Mouse (Mus musculus) lung, postnatal 25 days (tissue): ENCODE data around the gene Wnt8b.
"Not testable (repeated sequence)": the region's sequence is repeated elsewhere in the genome, so short reads cannot be mapped to it uniquely, and the experiment has no call there.

Experiments
- DNase-seq: peaks from one replicate; pipeline ENCODE4 v3.0.0; 2022; ENCODE audit warnings: low spot score

Gene Wnt8b

GRCm38 (mm10) chr19:44493128-44493527 lies at the start of gene Wnt8b:
Gene Wnt8b (plus strand): TSS chr19:44493472.
- DNase-seq, result no peak

GRCm38 (mm10) chr19:44445755-44446154 lies 47.5 kb upstream of the Wnt8b start:
- DNase-seq, result no peak

- no peak for DNase-seq
These were observed 45.3 kb upstream of the Wnt8b start for GRCm38 (mm10) chr19:44447927-44448326.

- no peak for DNase-seq
These were observed 38.4 kb upstream of the Wnt8b start for GRCm38 (mm10) chr19:44454862-44455261.

DNA sequence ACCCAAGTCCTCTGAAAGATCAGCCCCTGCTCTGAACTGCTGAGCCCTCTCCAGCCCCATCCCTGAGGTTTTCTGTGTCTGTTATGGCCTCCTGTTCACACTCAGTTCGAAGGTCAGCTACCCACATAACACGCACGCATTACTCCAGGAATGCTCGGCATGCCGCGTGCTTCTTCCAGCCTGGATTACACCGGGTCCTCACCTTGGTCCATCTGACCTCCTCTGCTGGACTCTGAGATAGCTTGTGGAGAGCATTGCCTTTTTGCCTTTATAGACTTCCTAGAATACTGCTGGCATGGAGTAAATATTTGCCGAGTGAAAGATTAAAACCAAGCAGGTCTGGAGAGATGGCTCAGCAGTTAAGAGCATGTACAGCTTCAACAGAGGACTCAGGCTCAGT lies 37.9 kb upstream of the Wnt8b start:
- DNase-seq, result no peak

- no peak for DNase-seq
These were observed 35.8 kb upstream of the Wnt8b start for GRCm38 (mm10) chr19:44457359-44458055.

GRCm38 (mm10) chr19:44458696-44459095 lies 34.6 kb upstream of the Wnt8b start:
- peak; percentile 76 for DNase-seq

- DNase-seq, result no peak
These were observed 32.8 kb upstream of the Wnt8b start for GRCm38 (mm10) chr19:44460441-44460840.

DNA sequence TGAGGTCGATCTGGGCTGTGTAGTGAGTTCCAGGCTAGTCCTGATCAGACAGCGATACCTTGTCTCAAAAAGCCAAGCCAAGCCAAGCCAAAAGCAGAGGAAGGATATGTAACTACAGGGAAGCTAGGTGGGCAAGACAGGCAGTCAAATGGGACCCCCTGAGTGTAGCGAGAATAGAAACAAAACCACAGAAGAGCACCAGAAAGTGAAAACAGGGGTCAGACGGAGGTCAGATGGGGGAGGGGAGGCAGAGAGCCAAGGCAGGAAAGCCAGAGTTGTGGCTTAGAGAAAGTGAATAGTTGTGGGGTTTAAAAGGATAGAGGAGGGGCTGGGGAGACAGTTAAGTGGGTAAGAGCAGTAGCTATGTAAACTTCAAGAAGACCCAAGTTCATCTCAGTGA lies 31.8 kb upstream of the Wnt8b start:
- no peak for DNase-seq

DNA sequence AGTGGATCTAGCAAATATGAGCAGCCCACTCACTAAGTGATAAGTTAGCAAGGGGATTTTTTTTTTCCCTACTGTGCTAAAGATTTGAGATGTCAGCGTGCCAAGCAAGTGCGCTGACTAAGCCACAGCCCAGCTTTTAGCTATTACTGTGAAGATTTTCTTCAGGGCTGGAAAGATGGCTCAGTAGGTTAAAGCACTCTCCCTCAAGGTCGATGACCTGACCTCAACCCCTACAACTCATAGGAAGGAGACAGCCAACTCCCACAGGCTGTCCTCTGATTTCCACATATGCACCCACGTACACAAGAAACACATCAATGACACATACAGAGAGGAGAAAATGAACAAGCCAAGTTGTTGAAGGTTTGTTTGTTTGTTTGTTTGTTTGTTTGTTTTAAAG lies 31.1 kb upstream of the Wnt8b start:
- no peak for DNase-seq

DNA sequence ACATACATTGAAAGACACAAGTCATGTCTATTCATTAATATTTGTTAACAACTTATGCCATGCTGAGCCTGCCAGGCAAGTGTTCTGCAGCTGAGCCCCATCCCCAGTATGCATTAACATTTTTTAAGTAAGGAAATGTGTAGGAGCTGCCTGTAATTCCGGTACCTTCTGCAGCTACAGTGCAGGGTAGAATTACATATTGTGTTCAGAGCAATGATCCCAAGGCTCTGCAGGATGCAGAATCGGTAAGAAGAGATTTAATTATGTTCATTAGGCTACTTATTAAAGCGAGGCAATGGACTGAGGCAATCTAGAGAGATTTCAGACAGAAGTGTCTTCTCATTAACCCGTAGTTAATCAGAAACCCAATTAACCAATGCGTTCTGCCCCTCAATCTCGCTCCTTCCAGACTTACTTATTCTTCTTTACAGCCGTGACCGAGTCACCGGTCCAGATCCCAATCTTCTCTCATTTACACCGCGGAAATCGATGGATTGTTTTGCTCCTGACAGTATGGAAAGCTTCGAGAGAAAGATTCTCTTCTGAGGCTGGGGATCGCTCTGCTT lies 27.2 kb upstream of the Wnt8b start:
- not testable (repeated sequence) for DNase-seq

DNA sequence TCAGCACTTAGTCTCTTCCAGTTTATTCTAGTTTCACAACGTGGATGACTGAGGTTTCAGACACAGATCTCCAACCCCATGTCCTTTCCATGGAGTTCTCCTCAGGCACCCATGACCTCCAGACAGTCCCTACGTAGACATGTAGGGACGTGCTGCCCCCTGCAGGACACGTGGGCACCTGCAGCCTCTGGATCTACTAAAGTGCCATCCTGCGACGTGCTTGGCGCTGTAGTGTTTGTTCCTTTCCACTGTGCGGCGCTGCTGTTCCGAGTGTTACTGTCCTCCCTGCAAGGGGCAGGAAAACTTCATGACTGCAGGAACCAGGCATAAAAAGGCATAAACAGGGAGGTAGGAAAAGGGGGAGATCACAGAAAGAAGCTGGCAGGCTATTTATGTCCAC lies 19.1 kb upstream of the Wnt8b start:
- peak; percentile 89 for DNase-seq

DNA sequence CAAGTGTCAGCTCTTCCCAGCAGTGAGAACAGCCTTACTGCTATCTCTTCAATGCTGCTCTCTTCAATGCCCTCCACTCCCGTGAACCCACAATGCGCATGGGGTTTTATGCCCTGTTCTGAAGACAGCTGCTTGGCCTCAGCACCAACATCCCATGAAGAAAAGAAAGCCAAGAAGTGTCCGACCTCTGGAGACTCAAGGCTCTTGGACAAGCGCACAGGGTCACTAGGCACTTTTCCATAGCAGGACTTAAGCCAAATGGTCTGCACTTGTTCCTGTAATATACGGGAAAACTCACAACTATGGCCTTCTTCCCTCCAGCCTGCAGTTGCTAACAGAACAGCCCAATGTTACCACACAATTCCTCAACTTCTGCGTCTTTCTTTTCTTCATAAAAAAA lies 18.0 kb upstream of the Wnt8b start:
- no peak for DNase-seq

- DNase-seq, result no peak
These were observed 16.7 kb upstream of the Wnt8b start for GRCm38 (mm10) chr19:44476541-44476940.

- DNase-seq, result peak; percentile 60
These were observed 6.0 kb upstream of the Wnt8b start for GRCm38 (mm10) chr19:44487266-44487665.

GRCm38 (mm10) chr19:44496511-44496910 lies 3.2 kb downstream of the Wnt8b start:
- DNase-seq, result no peak

- no peak for DNase-seq
These were observed 3.7 kb downstream of the Wnt8b start for GRCm38 (mm10) chr19:44496941-44497340.

DNA sequence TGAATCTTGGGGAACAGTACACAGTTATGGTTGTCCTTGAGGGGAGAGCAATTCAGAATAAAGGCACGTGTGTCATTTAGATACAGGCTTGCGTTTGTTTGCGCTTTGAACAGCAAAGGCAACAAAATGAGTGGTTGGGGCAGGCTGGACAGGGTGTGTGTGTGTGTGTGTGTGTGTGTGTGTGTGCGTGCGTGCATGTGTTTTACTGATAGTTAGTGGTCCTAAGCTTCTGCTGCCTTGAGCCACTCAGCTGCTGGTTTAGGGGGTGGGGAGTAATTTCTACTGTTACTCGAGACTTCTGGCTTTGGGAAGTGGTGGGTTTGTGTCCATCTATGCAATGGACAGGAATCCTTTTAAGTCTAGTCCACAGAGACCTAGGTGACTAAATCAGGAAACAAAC lies 5.7 kb downstream of the Wnt8b start:
- DNase-seq, result no peak

GRCm38 (mm10) chr19:44500240-44500639 lies 7.0 kb downstream of the Wnt8b start:
- no peak for DNase-seq

DNA sequence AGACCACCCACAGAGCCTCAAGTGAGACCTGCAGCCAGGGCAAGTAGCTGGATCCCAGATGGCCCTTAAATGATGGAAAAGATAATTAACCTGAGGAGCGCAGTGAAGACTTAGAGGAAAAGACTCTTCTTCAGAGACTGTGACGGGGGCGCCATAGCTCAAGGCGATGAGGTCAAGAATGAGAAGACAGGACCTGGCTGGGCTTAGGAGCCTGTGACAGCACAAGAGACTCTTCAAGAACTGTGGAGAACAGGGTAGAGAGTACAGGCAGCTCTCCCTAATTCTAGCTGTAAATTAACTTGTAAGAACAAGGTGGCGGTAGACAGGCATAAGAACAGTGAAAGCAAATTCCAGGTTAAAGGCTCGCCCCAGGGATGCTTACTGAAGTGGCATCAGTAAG lies 8.7 kb downstream of the Wnt8b start:
- DNase-seq, result no peak

DNA sequence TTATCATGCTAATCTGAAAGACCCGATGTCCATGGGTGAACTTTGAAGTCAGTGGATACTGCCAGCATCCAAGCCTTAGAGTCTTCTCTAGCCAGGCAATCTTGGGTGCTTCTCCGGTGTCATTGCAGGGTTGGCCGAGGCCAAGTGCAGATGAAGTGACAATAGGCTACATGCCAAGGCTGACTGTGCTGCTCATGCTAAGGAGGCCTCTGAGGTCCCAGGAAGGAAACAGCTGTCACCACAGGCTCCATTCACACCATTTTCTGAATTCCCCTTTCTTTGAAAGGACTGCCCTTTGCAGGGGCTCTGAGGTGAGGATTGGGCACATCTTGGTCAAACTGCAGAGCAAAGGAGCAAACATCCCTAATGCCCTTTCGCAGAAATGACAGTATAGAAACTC lies 9.5 kb downstream of the Wnt8b start:
- no peak for DNase-seq

DNA sequence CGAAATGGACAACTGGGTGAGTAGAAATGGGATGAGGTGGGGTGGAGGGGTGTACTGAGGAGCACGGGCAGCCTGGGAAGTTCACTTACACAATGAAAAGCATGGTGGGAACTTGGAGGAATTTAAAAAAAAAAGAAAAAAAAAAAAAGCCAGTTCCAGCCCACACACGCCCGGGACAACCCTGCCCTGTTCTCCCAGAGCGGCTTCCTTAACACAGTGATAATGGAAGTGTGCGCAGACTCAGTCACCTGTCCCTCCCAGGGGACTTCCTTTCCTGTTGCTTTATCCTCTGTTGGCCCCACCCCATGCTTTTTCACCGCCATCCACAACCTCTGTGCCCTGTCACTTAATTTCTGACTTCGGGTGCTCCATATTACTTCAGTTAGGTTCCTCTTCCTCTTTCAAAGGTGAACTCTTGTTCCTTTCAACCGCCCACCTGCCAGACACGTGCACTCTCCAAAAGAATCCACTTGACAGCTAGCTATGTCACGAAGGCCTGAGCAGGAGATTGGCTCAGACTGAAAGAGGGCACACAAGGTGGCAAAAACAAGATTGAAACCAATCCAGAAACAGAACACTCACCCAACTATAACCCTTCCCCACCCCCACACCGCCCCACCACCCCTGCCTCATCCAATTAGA lies 17.4 kb downstream of the Wnt8b start:
- no peak for DNase-seq

GRCm38 (mm10) chr19:44511451-44512231 lies 18.4 kb downstream of the Wnt8b start:
- no peak for DNase-seq
